Mouse (Mus musculus): ENCODE results near the gene Zdhhc21. TPM values are rescaled to one million over a fixed set of nuclear protein-coding genes. Genes with fewer than 3 reads are reported as not detected.
A peak's percentile ranks its signal among the peaks of the same experiment; 100 is the strongest.

Gene Zdhhc21
- 10 to 100 TPM; 19.8 to 20.3 TPM for total RNA-seq (2021)

GRCm38 (mm10) chr4:82859131-82860125 is at the start of gene Zdhhc21:
Gene Zdhhc21 (minus strand): TSS chr4:82859958.
- peak; percentile 85 for DNase-seq

GRCm38 (mm10) chr4:82895227-82895626 is 35.5 kb upstream of the Zdhhc21 start:
- no peak for DNase-seq

- no peak for DNase-seq
Observed at GRCm38 (mm10) chr4:82892247-82892646, 32.5 kb upstream of the Zdhhc21 start.

GRCm38 (mm10) chr4:82891566-82891965 is 31.8 kb upstream of the Zdhhc21 start:
- DNase-seq: no peak

GRCm38 (mm10) chr4:82891049-82891448 is 31.3 kb upstream of the Zdhhc21 start:
- no peak for DNase-seq

GRCm38 (mm10) chr4:82890585-82890984 is 30.8 kb upstream of the Zdhhc21 start:
- DNase-seq: no peak

- DNase-seq: no peak
Observed at GRCm38 (mm10) chr4:82886148-82886547, 26.4 kb upstream of the Zdhhc21 start.

- DNase-seq: no peak
Observed at GRCm38 (mm10) chr4:82885535-82885913, 25.8 kb upstream of the Zdhhc21 start.

GRCm38 (mm10) chr4:82884636-82885534 is 25.1 kb upstream of the Zdhhc21 start, which contains the start of gene Cer1:
Gene Cer1 (minus strand): TSS chr4:82885148.
- no peak for DNase-seq

- DNase-seq: no peak
Observed at GRCm38 (mm10) chr4:82882500-82882899, 22.7 kb upstream of the Zdhhc21 start.

GRCm38 (mm10) chr4:82881366-82881765 is 21.6 kb upstream of the Zdhhc21 start:
- no peak for DNase-seq

- DNase-seq: no peak
Observed at GRCm38 (mm10) chr4:82880243-82880642, 20.5 kb upstream of the Zdhhc21 start.

- no peak for DNase-seq
Observed at GRCm38 (mm10) chr4:82879152-82879551, 19.4 kb upstream of the Zdhhc21 start.

GRCm38 (mm10) chr4:82876656-82877055 is 16.9 kb upstream of the Zdhhc21 start:
- no peak for DNase-seq

- DNase-seq: no peak
Observed at GRCm38 (mm10) chr4:82875532-82875931, 15.8 kb upstream of the Zdhhc21 start.

- no peak for DNase-seq
Observed at GRCm38 (mm10) chr4:82874791-82875190, 15.0 kb upstream of the Zdhhc21 start.

GRCm38 (mm10) chr4:82872548-82872947 is 12.8 kb upstream of the Zdhhc21 start:
- no peak for DNase-seq

GRCm38 (mm10) chr4:82872121-82872520 is 12.4 kb upstream of the Zdhhc21 start:
- no peak for DNase-seq

GRCm38 (mm10) chr4:82870931-82871330 is 11.2 kb upstream of the Zdhhc21 start:
- no peak for DNase-seq

- no peak for DNase-seq
Observed at GRCm38 (mm10) chr4:82867731-82868445, 8.1 kb upstream of the Zdhhc21 start.

- DNase-seq: no peak
Observed at GRCm38 (mm10) chr4:82867111-82867510, 7.4 kb upstream of the Zdhhc21 start.

GRCm38 (mm10) chr4:82864974-82865699 is 5.4 kb upstream of the Zdhhc21 start:
- DNase-seq: no peak
